Mouse (Mus musculus) retina, postnatal 7 days (tissue): ENCODE results near the gene Clpx.
"Not testable (repeated sequence)": the region's sequence is repeated elsewhere in the genome, so short reads cannot be mapped to it uniquely, and the experiment has no call there.

Experiments used
- DNase-seq: peaks from one replicate; pipeline ENCODE4 v3.0.0-alpha.2; 2012; ENCODE audit warnings: low read depth, low spot score

The Clpx gene

DNA sequence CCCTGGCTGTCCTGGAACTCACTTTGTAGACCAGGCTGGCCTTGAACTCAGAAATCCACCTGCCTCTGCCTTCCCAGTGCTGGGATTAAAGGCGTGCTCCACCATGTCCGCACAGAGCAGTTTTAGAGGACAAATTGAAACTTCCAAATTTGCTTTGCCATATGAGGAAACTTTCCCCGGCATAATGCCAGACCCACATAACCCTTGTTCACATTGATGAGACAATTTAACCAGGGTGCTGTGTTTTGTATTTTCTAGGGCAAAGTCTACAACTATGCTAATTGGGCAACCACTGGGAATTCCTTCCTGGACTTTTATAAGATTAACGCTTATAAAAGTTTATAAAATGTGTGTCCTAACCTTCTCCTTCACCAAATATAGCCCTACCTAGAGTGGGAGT lies 4.1 kb upstream of the Clpx start:
- DNase-seq = no peak

DNA sequence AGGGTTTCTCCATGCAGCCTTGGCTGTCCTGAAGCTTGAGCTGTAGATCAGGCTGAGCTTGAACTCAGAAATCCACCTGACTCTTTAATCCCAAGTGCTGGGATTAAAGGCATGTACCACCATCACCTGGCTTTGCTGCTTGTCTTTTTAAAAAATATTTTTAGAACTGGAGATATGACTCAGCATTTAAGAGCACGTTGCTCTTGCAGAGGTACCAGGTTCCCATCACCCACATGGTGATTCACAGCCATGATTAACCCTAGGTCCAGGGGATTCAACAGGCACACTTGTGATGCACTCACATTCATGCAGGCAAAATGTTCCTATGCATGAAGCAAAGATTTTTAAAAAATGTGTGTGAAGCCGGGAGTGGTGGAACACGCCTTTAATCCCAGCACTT lies 1.6 kb upstream of the Clpx start:
- no peak for DNase-seq

DNA sequence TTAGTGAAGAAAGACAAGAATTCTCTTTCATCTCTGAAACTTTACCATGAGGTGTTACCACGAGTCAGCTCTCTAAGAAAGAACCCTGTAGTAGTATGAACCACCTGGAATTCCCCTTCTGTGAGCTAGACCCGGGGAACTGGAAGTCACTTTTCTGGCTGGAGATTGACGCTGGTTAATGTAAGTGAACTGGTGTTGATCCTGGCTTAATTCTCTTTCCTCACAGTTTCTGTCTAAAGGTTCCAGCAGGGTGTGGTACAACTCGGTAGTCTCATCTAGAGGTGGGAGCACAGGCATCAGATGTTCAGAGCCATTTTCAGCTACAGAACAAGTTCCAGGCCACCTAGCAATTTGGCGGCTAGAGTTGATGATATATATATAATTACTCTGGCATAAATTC lies 941 bp upstream of the Clpx start:
- DNase-seq = no peak

DNA sequence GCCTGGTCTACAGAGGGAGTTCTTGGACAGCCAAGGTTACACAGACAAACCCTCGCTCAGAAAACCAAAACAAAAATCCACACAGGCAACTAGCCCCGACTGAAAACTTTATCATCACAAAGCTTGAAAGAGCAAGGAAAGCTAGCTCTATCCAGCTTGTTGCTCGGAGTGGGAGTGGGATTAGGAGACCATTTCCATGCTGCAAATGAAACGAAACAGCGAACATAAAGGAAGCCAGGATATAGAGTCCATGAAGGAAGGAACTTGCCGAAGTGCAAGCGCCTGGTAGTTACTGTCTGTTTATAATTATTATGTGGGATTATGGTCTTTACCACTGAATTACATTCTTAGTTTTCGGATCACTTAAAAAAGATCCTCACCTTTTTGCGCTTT lies 484 bp upstream of the Clpx start:
- no peak for DNase-seq

DNA sequence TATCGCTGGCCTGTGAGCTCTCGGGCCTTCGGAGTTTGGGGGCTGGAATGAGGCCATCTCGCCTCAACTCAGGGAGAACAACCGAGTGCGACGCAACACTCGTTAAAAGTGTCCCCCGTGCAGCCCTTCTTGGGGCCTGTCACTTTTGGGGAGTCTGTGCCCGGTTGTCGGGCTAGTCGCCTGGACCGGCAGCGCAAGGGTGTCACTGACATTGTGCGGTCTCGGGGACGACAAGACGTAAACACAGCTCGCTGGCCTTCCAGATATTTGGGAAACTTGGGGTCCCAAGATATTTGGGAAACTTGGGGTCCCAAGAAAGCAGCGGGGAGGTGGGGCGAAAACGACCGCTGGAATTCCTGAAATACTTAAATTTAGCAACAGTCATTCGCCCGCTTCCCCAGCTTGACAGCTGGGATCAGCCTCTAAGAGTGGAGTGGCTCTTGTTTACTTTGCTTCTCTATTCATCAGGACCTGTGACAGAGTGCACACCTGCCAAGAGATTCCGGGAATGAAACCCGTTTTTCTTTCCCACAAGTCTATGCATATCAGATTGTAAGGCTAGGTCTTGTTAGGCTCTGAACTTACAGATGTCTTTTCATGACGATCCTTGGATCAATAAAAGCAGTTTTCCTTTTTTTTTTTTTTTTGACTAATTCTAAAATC lies 787 bp downstream of the Clpx start:
- DNase-seq = no peak

DNA sequence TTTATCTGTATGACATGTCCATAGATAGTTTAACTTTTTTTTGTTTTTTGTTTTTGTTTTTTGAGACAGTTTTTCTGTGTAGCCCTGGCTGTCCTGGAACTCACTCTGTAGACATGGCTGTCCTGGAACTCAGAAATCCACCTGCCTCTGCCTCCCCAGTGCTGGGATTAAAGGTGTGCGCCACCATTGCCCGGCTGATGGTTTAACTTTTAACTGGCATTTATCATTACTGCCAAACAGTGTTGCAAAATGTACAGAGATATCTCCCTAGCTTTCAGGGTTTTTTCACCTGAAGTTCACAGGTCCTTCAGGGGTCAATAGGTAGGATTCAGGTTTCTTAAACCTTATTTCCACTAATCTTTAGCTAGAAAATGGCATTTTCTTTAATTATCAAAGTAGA lies 3.0 kb downstream of the Clpx start:
- no peak for DNase-seq

DNA sequence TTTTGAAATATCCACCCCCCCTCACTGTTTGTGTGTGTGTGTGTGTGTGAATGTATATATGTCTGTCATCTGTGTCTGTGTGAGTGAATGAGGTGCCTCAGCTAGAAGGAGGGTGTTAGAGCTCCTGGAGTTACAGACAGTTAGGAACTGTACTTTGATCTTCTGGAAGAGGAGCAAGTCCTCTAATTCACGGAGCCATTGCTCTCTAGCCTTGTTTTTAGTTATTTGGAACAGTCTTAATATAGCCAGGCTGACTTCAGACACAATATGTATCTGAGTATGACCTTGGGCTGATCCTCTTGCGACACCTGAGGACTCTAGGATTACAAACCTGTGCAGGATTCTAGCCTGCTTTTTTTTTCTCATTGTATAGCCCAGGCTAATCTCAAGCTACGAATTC lies 4.7 kb downstream of the Clpx start:
- DNase-seq = no peak

DNA sequence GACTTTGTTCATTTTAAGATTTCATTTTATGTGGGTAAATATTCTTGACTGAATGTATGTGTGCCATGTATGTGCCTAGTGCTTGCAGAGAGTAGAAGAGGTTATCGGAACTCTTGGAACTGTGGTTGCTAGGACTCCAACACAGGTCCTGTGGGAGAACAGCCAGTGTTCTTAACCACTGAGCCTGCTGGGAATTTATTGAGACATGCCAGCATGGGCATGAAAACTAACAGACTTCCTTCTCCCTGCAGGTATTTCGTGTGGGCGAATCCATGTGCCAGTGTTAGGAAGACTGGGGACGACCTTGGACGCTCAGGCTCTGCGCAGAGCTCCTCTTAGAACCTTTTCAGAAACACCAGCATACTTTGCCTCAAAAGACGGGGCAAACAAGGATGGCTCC lies 5.6 kb downstream of the Clpx start:
- DNase-seq = no peak

DNA sequence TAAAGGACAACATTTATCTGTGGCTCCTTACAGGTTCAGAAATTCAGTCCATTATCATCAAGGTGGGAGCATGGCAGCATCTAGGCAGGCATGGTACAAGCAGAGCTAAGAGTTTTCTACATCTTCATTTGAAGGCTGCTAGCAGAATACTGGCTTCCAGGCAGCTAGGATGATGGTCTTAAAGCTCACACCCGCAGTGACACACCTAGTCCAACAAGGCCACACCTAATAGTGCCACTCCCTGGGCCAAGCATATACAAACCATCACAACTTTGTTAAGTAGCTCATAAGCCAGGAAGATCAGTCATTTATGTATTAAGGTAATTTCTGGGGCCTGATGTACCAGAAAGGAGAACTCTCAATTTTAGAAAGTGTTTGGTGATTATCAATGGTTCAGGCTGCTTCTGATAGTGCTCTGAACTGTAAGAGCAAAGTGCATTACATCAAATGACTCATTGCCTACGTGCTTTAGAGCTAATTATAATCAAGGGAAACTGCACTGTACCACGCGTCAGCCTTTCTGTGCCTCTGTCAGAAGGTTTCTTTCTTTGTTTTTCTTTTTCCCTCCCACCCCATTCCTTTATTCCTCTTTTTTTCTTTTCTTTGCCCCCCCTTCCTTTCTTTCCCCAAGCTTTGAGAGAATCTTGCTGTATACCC lies 8.4 kb downstream of the Clpx start:
- DNase-seq = no peak

DNA sequence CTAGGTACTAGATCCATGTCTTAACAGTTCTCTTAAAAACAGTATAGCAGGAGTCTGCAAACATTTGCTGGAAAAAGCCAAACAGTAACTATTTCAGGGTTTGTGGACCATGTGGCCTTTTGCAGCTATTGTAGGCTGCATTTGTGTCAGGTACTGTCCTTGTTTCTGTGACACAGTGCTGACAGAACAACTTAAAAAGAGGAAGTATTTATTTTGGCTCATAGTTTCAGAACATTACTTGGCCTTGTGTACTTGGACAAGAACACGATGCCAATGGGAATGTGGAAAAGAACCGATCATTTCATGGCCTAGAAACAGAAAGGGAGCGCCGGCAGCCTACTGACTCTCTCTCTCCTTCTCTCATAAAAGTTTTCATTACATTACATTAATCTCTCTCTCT lies 9.5 kb downstream of the Clpx start:
- DNase-seq = no peak

DNA sequence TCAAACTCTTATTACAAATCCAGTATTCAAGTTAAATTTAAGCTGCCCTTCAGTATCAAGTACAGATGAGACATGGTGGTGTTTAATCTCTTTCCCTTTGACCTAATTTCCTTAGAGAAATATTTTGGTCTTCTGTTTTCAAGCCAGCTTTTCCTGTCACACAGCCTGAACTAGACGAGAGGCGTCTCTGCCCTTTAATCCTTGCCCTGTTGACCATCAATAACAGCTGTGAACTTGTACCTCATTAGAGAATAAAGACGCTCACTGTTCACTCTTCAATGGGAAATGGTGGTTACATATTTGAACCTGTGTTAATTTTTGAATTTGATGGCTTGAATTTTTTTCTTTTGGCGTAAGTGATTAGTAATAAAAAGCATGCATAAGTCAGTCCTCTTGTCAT lies 10.2 kb downstream of the Clpx start:
- no peak for DNase-seq

DNA sequence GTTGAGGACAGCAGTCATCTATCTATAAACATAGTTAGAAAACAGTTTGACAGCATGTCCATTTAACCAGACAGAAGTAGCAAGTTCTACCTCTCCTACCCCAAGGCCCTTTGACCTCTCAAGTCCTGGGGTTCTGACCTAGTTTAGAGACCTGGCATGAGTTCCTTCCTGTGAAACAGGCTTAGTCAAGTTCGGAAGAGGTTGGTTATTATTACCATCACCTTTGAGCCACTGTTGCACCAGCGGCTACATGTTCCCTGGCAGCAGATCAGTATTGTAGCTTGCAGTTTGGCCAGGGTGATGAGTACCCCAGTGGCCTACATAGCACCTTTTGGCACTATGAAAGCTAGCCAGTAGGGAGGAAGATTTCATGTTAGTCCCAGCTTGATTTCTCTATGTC lies 12.6 kb downstream of the Clpx start:
- DNase-seq = no peak

DNA sequence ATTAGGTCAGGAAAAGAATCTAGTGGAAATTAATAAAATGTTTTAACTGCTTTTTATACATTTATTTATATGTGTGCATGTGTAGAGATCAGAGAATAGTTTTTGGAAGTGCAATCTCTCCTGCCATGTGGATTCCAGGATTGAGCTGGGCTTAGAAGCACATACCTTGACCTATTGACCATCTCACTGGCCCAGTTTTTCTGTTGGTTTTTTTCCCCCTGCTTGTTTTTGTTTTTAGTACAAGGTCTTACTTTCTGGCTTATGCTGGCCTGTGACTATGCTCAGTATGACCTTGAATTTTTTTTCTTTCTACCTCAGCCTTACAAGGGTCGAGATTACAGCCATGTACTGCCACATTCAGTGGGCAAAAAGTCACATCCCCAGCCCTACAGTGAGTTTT lies 14.0 kb downstream of the Clpx start:
- DNase-seq = no peak

DNA sequence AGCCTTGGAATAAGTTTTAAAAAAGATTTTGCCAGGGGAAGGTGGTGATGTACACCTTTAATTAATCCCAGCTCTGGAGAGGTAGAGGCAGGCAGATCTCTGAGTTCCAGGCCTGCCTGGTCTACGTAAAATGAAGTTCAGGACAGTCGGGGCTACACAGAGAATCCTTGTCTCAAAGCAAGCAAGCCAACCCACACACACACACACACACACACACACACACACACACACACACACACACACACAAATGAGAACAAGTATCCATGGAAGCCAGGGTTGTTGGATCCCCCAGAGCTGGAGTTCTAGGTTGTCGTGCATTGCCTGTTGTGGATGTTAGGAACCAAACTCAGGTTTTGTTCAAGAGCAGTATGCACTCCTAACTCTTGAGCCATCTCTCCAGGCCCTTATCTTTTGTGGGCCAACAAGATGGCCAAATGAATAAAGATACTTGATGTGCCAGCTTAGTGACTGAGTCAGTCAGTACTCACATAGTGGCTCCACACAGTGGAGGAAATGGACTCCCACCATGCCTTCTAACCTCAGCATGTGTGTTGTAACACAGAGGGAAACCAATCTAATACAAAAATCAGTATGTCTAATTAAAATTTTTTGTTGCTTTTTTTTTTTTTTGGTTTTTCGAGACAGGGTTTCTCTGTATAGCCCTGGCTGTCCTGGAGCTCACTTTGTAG lies 18.8 kb downstream of the Clpx start:
- DNase-seq = no peak

DNA sequence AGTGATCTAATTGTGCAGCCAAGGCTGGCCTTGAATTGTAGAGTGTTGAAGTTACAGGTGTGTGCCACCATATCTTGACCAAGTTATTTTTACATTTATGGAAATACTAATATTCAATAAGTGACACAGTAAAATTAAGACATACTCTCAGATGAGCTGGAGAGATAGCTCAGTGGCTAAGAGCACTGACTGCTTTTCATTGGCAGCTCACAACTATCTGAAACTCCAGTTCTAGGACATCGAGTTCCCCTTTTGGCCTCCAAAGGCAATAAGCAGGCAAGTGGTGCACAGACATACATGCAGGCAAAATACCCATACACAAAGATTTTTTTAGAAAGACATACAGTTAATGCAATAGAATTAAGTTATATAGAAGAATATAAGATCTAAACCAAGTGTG lies 19.8 kb downstream of the Clpx start:
- no peak for DNase-seq

DNA sequence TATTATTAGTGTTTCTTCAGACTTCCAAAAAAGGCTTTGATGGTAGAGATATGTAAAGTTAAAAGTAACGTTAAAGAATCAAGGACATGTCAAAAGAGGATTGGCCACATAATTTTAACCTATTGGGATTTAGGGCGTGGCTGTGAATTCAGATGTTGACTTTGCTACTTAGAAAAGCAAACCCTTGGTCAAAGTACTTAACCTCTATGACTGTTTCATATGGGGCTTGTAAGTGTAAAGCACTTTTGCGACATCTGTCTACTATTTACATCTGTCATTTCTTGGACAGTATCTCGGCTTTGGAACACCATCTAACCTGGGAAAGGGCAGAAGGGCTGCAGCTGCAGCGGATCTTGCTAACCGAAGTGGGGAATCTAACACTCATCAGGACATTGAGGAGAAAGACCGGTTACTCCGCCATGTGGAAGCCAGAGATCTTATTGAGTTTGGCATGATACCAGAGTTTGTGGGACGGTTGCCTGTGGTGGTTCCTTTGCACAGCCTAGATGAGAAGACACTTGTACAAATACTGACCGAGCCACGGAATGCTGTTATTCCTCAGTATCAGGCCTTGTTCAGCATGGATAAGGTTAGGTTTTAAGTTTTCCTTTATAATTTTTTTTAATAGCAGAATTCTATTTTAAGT lies 28.3 kb downstream of the Clpx start:
- DNase-seq = no peak

DNA sequence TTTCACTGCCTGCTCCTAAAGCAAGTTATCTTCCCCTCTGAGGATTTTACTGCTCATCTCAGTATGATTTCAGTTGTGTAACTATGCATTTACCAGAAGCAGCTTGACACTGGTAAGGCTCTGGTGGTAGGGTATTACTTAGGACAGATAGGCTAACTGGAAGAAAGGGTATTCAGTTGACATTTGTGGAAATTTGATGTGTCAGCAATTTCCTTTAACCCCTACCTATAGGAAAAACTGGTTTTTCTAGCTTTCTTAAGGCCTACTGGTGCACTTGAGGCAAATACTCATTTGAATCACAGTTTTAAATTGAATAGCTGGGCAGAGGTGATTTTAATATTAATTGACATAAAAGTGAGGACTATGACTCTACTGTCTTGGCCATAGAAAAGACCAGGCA lies 31.9 kb downstream of the Clpx start:
- no peak for DNase-seq

DNA sequence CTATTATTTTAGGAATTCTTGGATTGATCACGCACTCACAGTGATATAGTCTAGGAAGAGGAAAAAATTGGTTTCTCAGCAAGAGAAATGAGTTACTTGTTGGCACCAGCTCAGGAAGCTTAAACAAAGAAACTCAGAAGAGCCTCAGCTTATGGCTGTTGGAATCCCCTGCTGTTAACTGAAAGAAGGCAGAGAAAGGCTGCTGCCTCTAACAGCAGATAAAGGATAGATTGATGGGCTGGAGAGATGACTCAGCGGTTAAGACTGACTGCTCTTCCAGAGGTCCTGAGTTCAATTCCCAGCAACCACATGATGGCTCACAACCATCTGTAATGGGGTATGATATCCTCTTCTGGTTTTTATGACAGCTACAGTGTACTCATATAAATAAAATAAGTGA lies 33.3 kb downstream of the Clpx start:
- no peak for DNase-seq

DNA sequence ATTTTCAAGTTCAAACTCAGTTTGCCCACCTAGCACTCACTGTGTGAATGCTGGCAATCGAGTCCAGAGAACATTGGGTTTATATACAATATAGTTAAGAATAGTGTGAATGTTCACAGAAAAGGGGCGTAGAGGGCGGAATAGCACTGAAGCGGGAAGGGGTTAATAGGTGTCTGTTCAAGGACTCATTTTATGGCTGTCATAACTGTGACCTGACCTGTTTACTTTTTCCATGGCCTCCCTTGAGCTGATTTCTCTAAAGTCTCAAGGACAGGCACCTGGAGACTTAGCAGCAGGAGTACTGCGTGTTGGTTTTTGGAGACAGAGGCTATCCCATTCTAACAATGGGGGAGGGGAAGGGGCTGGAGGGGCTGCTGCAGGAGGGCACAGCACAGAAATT lies 39.9 kb downstream of the Clpx start:
- no peak for DNase-seq

DNA sequence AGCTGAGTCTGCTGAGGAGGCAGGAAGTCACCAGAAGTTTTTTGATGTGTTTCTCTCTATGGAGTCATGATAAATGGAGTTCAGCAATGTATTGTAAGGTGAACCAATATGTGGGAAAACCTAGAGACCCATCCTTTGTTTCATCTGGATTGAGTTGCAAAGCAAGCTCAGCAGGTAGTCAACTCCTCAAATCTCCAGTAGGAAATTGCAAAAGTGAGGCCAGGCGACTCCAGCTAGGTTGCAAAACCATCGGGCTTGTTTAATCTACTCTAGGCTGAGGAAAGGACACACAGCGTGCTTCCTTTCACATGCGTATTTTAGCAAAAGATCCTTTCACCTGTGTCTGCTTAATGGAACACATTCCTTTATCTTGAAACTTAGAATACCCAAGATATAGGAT lies 45.1 kb downstream of the Clpx start:
- DNase-seq = no peak

DNA sequence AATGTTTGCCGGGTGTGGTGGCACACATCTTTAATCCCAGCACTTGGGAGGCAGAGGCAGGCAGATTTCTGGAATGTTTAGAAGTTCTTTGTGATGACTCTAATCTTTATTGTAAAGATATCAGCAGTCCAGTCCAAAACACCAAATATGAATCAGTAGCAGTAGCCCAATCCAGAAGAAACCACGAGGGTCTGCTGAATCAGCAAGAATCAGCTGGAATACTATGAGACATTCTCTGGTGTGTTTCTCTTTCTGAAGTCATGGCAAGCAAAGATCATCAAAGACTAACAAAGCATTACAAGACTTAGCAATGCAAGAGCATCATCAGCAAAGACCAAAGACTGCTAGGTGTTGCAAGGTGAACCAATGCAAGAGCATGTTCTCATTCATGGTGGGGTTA lies 46.4 kb downstream of the Clpx start:
- DNase-seq = no peak

DNA sequence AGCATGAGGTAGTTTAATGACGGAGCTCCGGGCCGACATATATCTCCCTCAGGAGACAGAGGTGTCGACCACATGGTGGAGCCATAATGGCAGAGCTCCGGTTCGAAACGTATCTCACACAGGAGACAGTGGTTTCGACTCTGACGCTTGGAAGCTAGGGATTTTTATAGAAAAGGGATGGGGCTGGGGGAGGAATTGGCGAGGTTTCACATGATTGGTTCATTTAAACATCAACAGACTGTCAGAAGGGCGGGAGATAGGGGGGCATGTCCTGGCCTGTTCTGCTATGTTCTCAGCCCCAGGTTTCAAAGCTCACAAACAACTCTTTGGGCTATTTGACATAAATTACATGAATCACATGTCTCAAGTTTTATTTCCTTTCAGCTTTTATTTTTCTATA lies 51.4 kb downstream of the Clpx start:
- not testable (repeated sequence) for DNase-seq
